Mouse (Mus musculus) kidney, adult 2 months (tissue): ENCODE results near the gene Dcaf4. TPM values are rescaled to one million over a fixed set of nuclear protein-coding genes. Genes with fewer than 3 reads are reported as not detected.
A peak's percentile ranks its signal among the peaks of the same experiment; 100 is the strongest.

Experiments used
- DNase-seq: peaks from one replicate; pipeline ENCODE4 v3.0.0; 2021
- H3K27ac ChIP-seq: fragments of 200-500 bp; 2 replicates; pipeline ENCODE4 v1.5.1; 2012; ENCODE audit warnings: low read depth, low read length, control low read depth, inconsistent platforms; ENCODE audit not compliant: insufficient read depth
- H3K27me3 ChIP-seq: fragments of 200-500 bp; replicated peaks from 2 replicates; pipeline ENCODE4 v1.6.1; 2012; ENCODE audit warnings: mild to moderate bottlenecking, moderate library complexity, low read length, inconsistent platforms; ENCODE audit not compliant: control insufficient read depth, insufficient read depth
- H3K36me3 ChIP-seq: fragments of 200-500 bp; 2 replicates; pipeline ENCODE4 v1.6.1; 2012; ENCODE audit warnings: mild to moderate bottlenecking, moderate library complexity, low read length, inconsistent platforms; ENCODE audit not compliant: control insufficient read depth, insufficient read depth
- H3K4me1 ChIP-seq: fragments of 200-500 bp; 2 replicates; pipeline ENCODE4 v1.6.1; 2011; ENCODE audit warnings: low read length; ENCODE audit not compliant: control insufficient read depth, insufficient read depth
- H3K4me3 ChIP-seq: fragments of 200-500 bp; 2 replicates; pipeline ENCODE4 v1.5.1; 2011; ENCODE audit warnings: mild to moderate bottlenecking, low read depth, low read length, control low read depth; ENCODE audit not compliant: insufficient read depth
- CTCF ChIP-seq: fragments of 200-500 bp; conservative IDR thresholded peaks from 2 replicates; pipeline ENCODE4 v1.5.1; 2011; ENCODE audit warnings: low read depth, mild to moderate bottlenecking, control low read depth, low read length, moderate library complexity, mixed read lengths; ENCODE audit not compliant: insufficient read depth, insufficient read length
- POLR2A ChIP-seq: fragments of 200-500 bp; IDR thresholded peaks from one replicate; pipeline ENCODE4 v1.6.1; 2011; ENCODE audit warnings: low read depth, low read length, control low read depth
- WGBS: fragments of 180-500 bp; shearing (Covaris S2); methylation state at CpG from one replicate; pipeline ENCODE4 v1.1.7; 2018; 5-methylcytosine and 5-hydroxymethylcytosine counted together
- polyA plus RNA-seq: library from polyadenylated mRNA; depleted of rRNA; stranded (reverse); fragments of >200 nt; gene quantifications from 2 replicates; pipeline ENCODE4 v1.2.3, GENCODE M21; 2012

The Dcaf4 gene
- polyA plus RNA-seq, 1 experiment: 11.2 TPM

- no peaks in the 10 kb centered on the region for H3K27me3 ChIP-seq
- no peak for DNase-seq
- TF ChIP-seq POLR2A (no peak), CTCF (no peak)
- no peak overlapping the region for H3K4me3 ChIP-seq
- no peaks in the 10 kb centered on the region for H3K36me3 ChIP-seq
- H3K4me1 ChIP-seq: no peaks in the 10 kb centered on the region
- WGBS: 75% methylated on average over 5 of the region's 5 CpGs
- H3K27ac ChIP-seq: no peak overlapping the region
Measured at GRCm38 (mm10) chr12:83483653-83484052, 36.6 kb upstream of the Dcaf4 start.

GRCm38 (mm10) chr12:83484855-83485745 lies 35.2 kb upstream of the Dcaf4 start:
- 23% methylated on average over 24 of the region's 24 CpGs for WGBS
- Histone ChIP-seq H3K4me3 (peak overlapping the region; percentile 64; the same call in 1 of the 2 replicates), H3K4me1 (no peaks in the 10 kb centered on the region), H3K36me3 (no peaks in the 10 kb centered on the region), H3K27me3 (no peaks in the 10 kb centered on the region), H3K27ac (no peak overlapping the region)
- no peak for TF ChIP-seq CTCF
- no peak for TF ChIP-seq POLR2A
- no peak for DNase-seq

GRCm38 (mm10) chr12:83485911-83486670 lies 34.2 kb upstream of the Dcaf4 start:
- Histone ChIP-seq H3K4me1 (no peaks in the 10 kb centered on the region), H3K4me3 (peak overlapping the region; percentile 64), H3K27ac (no peak overlapping the region), H3K27me3 (no peaks in the 10 kb centered on the region), H3K36me3 (no peaks in the 10 kb centered on the region)
- peak; percentile 40 for DNase-seq
- WGBS: under 1% methylated on average over 53 of the region's 53 CpGs
- TF ChIP-seq CTCF (no peak), POLR2A (no peak)

- Histone ChIP-seq H3K36me3 (no peaks in the 10 kb centered on the region), H3K27ac (peak overlapping the region; percentile 19; the same call in 1 of the 2 replicates), H3K4me3 (peak overlapping the region; percentile 64), H3K27me3 (no peaks in the 10 kb centered on the region), H3K4me1 (no peaks in the 10 kb centered on the region)
- TF ChIP-seq POLR2A: no peak
- TF ChIP-seq CTCF: no peak
- WGBS: under 1% methylated on average over 72 of the region's 73 CpGs
- peak; percentile 53 for DNase-seq
Measured at GRCm38 (mm10) chr12:83486671-83487461, 33.4 kb upstream of the Dcaf4 start.

GRCm38 (mm10) chr12:83487476-83487991 lies 32.7 kb upstream of the Dcaf4 start, which contains the start of gene Dpf3:
Gene Dpf3 (minus strand): TSS chr12:83487716.
- DNase-seq: peak; percentile 100
- H3K36me3 ChIP-seq: no peaks in the 10 kb centered on the region
- peak within 1 kb of the TSS; percentile 36 for H3K27ac ChIP-seq
- H3K27me3 ChIP-seq: no peaks in the 10 kb centered on the region
- TF ChIP-seq CTCF: no peak
- no peak for TF ChIP-seq POLR2A
- H3K4me3 ChIP-seq: peak within 1 kb of the TSS; percentile 66
- no peaks in the 10 kb centered on the region for H3K4me1 ChIP-seq
- under 1% methylated on average over 31 of the region's 31 CpGs for WGBS

- peak; percentile 64 for DNase-seq
- Histone ChIP-seq H3K27me3 (no peaks in the 10 kb centered on the region), H3K4me3 (peak overlapping the region; percentile 66), H3K4me1 (no peaks in the 10 kb centered on the region), H3K27ac (peak overlapping the region; percentile 13), H3K36me3 (no peaks in the 10 kb centered on the region)
- under 1% methylated on average over 29 of the region's 29 CpGs for WGBS
- TF ChIP-seq POLR2A: no peak
- TF ChIP-seq CTCF: no peak
Measured at GRCm38 (mm10) chr12:83488211-83488941, 31.9 kb upstream of the Dcaf4 start.
